Mouse (Mus musculus): Measurements from ENCODE around the gene Fcna. TPM values are rescaled to one million over a fixed set of nuclear protein-coding genes. Genes with fewer than 3 reads are reported as not detected.

Gene Fcna
- polyA plus RNA-seq, 1 experiment from 2014 or later = 3.3 TPM

DNA sequence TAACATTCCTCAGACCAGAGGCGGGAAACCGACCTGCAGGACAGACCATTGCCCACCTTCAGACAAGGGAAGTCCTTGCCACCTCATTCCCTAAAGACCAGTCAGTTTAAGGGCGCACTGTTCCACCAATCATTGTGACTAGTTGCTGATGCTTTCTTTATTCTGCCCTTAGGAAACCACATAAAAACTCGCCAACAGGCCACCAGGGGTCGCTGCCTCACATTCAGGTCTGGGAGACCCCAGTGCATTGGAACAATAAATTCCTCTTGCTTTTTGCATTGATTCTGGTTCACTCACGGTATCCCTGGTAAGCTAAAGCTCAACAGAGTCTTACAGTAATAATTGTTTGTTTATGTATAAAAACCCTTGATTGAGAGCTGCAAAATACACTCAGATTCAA lies 12.1 kb upstream of the Fcna start:
- Histone ChIP-seq H3K4me1 (replicated peaks) (no peaks in the 10 kb centered on the region), H3K9me3 (replicated peaks) (no peaks in the 10 kb centered on the region), H3K4me2 (no peak overlapping the region), H3K36me3 (no peaks in the 10 kb centered on the region), H3K27me3 (no peaks in the 10 kb centered on the region), H3K27ac (no peak overlapping the region), H3K4me3 (no peak overlapping the region), H3K9ac (no peak overlapping the region)
- ATAC-seq (replicated peaks; ENCODE audit: insufficient number of reproducible peaks, insufficient read depth, low FRiP score, low read depth) = no peak
- 14% methylated on average over 6 of the region's 6 CpGs for WGBS

DNA sequence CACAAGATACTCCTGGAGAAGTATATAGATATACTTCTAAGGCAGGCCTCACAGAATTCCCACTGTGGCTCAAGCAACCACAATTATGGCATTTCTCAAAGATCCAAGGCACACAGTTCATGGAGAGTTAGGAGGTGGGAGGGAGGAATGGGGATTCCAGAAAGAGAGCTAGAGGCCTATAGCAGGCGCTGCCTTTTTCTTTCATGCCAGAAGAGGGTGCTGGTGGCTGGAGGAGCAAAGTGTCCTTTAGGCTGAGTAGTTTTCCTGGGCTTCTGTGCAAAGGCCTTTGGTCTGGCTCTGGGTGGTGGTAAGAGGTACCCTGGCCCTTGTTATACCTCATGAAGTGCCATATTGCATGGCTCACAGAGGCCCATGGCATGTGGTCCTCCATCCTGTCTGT lies 6.2 kb upstream of the Fcna start:
- Histone ChIP-seq H3K9ac (no peak overlapping the region), H3K27me3 (no peaks in the 10 kb centered on the region), H3K4me3 (no peak overlapping the region), H3K4me1 (replicated peaks) (no peaks in the 10 kb centered on the region), H3K27ac (no peak overlapping the region), H3K36me3 (no peaks in the 10 kb centered on the region), H3K9me3 (replicated peaks) (no peaks in the 10 kb centered on the region), H3K4me2 (no peak overlapping the region)
- WGBS = 77% methylated on average over 1 of the region's 1 CpGs
- ATAC-seq (replicated peaks; ENCODE audit: insufficient number of reproducible peaks, insufficient read depth, low FRiP score, low read depth) = no peak

DNA sequence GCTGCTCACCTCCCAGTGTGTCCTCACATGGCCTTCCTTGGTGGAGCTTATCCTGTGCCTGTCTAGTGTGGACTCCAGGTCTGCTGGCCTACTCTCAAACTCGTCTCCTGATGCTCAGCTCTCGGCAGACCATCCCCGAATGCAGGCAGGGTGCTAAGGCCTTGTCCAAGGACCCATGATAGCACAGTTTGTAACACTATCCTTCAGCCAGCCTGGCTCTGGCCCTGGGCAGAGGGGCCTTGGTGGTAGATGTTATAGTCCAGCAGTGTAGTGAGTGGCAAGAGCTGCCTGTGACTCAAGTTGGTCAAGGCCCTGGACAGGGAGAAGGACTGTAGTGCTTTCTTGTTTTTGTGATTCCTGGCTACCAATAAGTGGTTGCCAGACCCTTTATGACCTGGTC lies 5.8 kb upstream of the Fcna start:
- Histone ChIP-seq H3K4me3 (no peak overlapping the region), H3K4me1 (replicated peaks) (no peaks in the 10 kb centered on the region), H3K9me3 (replicated peaks) (no peaks in the 10 kb centered on the region), H3K36me3 (no peaks in the 10 kb centered on the region), H3K27ac (no peak overlapping the region), H3K9ac (no peak overlapping the region), H3K4me2 (no peak overlapping the region), H3K27me3 (no peaks in the 10 kb centered on the region)
- no peak for ATAC-seq (replicated peaks; ENCODE audit: insufficient number of reproducible peaks, insufficient read depth, low FRiP score, low read depth)
- 73% methylated on average over 3 of the region's 3 CpGs for WGBS

DNA sequence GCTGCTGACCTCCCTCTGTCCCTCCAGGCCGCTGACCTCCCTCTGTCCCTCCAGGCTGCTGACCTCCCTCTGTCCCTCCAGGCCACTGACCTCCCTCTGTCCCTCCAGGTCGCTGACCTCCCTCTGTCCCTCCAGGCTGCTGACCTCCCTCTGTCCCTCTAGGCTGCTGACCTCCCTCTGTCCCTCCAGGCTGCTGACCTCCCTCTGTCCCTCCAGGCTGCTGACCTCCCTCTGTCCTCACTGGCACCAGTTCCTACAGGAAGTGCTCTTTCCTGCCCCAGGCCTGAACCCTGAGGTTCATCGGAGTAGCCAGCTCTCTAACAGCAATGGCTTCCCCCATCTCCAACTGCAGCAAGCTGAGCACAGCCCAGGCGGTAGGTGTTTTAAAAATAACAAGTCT lies 908 bp upstream of the Fcna start:
- H3K9ac ChIP-seq = no peak overlapping the region
- H3K4me1 ChIP-seq (replicated peaks) = no peaks in the 10 kb centered on the region
- WGBS = 42% methylated on average over 4 of the region's 4 CpGs
- H3K36me3 ChIP-seq = no peaks in the 10 kb centered on the region
- no peak overlapping the region for H3K4me2 ChIP-seq
- no peaks in the 10 kb centered on the region for H3K27me3 ChIP-seq
- no peak overlapping the region for H3K4me3 ChIP-seq
- no peak for ATAC-seq (replicated peaks; ENCODE audit: insufficient number of reproducible peaks, insufficient read depth, low FRiP score, low read depth)
- no peak overlapping the region for H3K27ac ChIP-seq
- no peaks in the 10 kb centered on the region for H3K9me3 ChIP-seq (replicated peaks)

DNA sequence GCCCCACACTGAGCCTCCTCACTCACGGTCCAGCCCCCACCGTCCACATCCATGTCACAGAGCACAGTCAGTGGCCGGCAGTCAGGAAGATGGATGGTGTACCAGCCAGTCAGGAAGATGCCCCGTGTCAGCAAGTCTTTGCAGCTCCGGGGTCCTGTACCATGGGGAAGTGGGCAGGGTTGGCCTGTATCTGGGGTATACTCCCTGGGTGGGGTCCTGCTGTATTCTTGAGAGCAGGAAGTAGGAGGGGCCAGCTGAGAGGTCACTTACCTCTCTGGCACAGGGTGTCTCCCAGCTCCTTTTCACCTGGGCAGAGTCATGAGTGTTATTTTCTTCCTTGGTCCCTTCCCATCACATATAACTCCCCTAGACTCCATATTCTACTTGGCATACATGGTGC lies 1.8 kb downstream of the Fcna start:
- H3K4me3 ChIP-seq = no peak overlapping the region
- WGBS = 53% methylated on average over 5 of the region's 5 CpGs

DNA sequence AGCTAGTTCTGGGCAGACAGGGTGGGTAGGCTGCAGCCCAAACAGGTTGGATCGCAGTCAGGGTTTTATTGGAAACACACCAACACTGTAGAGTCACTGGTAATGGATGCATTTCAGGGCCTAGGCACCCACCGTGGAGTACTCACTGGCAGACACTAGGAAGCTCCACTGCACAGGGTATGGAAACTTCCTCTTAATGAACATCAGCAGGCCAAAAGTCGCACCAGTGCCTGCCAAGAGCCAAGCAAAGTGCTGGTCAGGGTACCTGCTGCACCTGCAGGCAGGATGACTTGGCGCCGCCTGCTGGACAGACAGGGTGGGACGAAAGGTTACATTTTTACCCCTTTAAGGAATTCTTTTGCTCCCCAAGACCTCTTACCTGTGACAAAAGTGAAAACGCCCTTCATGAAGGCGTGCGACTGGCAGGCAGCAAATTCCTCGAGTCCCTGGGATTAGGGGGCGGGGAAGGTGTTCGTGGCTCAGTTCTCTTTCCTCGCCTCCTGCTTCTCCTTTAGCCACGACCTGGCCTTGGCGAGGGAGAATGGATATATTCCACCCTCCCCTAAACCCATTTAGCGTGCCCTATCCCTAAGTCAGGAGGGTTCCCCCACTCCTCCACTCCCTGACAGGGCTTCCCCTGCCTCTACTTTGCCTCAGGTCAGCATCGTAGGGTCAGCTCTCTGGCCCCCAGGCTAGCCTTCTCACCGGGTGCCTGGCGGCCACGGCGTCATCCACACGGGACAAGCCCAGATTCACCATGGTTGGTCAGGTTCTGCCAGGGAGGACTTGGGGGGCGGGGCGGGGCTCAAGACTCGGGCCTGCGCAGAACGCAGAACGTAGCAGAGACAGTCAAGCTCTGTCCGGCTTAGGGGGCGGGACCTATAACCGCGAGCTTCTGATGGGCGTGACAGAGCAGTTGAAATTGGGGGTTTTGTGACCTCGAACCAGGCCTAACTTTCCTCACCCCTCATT lies 6.3 kb downstream of the Fcna start, which contains the start of gene Tmem141:
Gene Tmem141, minus strand, starts transcription at position 777 of the 972 bp plus-strand sequence.
- H3K27me3 ChIP-seq = peaks cover 23% of the 10 kb centered on the region

More for the DNA sequence above, 1.8 kb downstream of the Fcna start:
- no peaks in the 10 kb centered on the region for H3K36me3 ChIP-seq
- ATAC-seq (replicated peaks; ENCODE audit: insufficient number of reproducible peaks, insufficient read depth, low FRiP score, low read depth) = no peak
- no peak overlapping the region for H3K4me2 ChIP-seq
- peaks cover 11% of the 10 kb centered on the region for H3K4me1 ChIP-seq (replicated peaks)
- no peaks in the 10 kb centered on the region for H3K9me3 ChIP-seq (replicated peaks)
- H3K27me3 ChIP-seq = no peaks in the 10 kb centered on the region
- no peak overlapping the region for H3K27ac ChIP-seq
- no peak overlapping the region for H3K9ac ChIP-seq

DNA sequence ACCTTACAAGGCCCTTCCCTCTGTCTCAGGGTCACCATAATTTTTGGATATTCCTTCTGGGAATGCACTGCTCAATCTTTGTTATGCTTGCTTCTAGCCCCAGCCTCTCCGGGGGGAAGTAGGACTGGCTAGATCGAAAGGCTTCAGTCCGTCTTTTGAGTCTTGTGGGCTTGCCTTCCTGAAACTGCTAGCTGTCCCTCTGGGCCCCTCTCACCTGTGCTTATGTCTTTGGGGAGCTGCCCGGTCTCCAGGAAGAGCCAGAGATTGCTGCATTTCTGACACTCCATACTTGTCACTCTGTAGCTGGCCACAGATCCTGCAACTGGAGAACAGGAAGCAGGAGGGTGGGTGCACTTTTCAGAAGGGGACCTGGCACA lies 7.0 kb downstream of the Fcna start:
- no peak overlapping the region for H3K9ac ChIP-seq

More for the DNA sequence above, 6.3 kb downstream of the Fcna start, which contains the start of gene Tmem141:
- Histone ChIP-seq H3K4me3 (peak within 1 kb of the TSS; percentile 59), H3K4me2 (peak within 1 kb of the TSS; percentile 92), H3K9ac (peak within 1 kb of the TSS; percentile 64), H3K9me3 (replicated peaks) (no peaks in the 10 kb centered on the region), H3K27ac (peak within 1 kb of the TSS; percentile 67), H3K36me3 (no peaks in the 10 kb centered on the region), H3K4me1 (replicated peaks) (peaks cover 13% of the 10 kb centered on the region)
- WGBS = 7% methylated on average over 34 of the region's 34 CpGs
- peak; percentile 89 for ATAC-seq (replicated peaks; ENCODE audit: insufficient number of reproducible peaks, insufficient read depth, low FRiP score, low read depth)

DNA sequence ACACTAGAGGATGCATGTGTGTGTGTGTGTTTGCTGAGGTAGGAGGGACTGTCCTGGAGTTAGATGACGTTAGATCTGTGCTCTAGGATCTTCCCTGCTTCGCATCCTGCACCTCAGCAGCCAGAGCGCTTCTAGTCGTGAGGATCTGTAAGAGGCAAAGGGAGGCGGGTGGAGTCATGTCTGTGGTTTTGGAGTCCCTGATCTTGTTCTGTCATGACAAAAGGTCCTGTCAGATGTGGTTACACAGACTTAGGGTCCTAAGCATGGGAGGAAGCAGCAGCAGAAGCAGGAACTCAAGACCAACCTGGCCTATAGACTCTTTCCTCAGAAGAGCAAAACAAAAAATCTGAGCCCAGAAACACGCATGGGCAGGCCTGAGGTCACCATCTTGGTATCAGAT lies 7.4 kb downstream of the Fcna start:
- H3K27me3 ChIP-seq = peaks cover 34% of the 10 kb centered on the region
- no peaks in the 10 kb centered on the region for H3K36me3 ChIP-seq
- no peak overlapping the region for H3K4me3 ChIP-seq
- no peak for ATAC-seq (replicated peaks; ENCODE audit: insufficient number of reproducible peaks, insufficient read depth, low FRiP score, low read depth)
- 66% methylated on average over 6 of the region's 6 CpGs for WGBS
- H3K27ac ChIP-seq = no peak overlapping the region
- no peak overlapping the region for H3K9ac ChIP-seq
- no peak overlapping the region for H3K4me2 ChIP-seq
- H3K9me3 ChIP-seq (replicated peaks) = no peaks in the 10 kb centered on the region
- peaks cover 18% of the 10 kb centered on the region for H3K4me1 ChIP-seq (replicated peaks)

More for the DNA sequence above, 7.0 kb downstream of the Fcna start:
- ATAC-seq (replicated peaks; ENCODE audit: insufficient number of reproducible peaks, insufficient read depth, low FRiP score, low read depth) = no peak
- 75% methylated on average over 4 of the region's 4 CpGs for WGBS
- Histone ChIP-seq H3K36me3 (no peaks in the 10 kb centered on the region), H3K27me3 (peaks cover 29% of the 10 kb centered on the region), H3K9me3 (replicated peaks) (no peaks in the 10 kb centered on the region), H3K4me2 (peak overlapping the region; percentile 92), H3K4me3 (no peak overlapping the region), H3K27ac (no peak overlapping the region), H3K4me1 (replicated peaks) (peaks cover 18% of the 10 kb centered on the region)

DNA sequence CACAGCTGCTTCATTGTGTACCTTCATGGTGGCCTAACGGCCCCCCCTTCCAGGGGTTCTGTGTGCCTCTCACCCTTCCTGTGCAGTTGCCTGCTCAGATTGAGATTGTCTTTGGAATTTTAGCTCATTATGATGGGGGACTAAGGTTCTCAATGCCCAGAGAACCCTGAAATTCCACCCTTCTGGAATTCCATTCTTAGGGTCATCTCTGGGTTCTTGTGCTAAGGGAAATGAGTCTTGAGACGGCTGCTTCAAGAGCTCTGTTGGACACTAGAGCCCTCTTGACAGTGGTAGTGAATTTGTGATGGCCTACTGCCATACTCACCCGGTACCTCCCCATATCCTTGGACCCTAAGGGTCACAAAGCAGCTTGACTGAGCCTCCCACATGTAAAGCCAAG lies 10.3 kb downstream of the Fcna start, which contains the start of gene Ccdc183:
Gene Ccdc183, minus strand, starts transcription at position 101 of the 400 bp plus-strand sequence.
- Histone ChIP-seq H3K36me3 (no peaks in the 10 kb centered on the region), H3K4me1 (replicated peaks) (peaks cover 18% of the 10 kb centered on the region), H3K9ac (no peak within 1 kb of the TSS), H3K4me3 (no peak within 1 kb of the TSS), H3K27ac (no peak within 1 kb of the TSS), H3K4me2 (no peak within 1 kb of the TSS), H3K9me3 (replicated peaks) (no peaks in the 10 kb centered on the region), H3K27me3 (peaks cover 47% of the 10 kb centered on the region)
- WGBS = 66% methylated on average over 3 of the region's 3 CpGs
- no peak for ATAC-seq (replicated peaks; ENCODE audit: insufficient number of reproducible peaks, insufficient read depth, low FRiP score, low read depth)

DNA sequence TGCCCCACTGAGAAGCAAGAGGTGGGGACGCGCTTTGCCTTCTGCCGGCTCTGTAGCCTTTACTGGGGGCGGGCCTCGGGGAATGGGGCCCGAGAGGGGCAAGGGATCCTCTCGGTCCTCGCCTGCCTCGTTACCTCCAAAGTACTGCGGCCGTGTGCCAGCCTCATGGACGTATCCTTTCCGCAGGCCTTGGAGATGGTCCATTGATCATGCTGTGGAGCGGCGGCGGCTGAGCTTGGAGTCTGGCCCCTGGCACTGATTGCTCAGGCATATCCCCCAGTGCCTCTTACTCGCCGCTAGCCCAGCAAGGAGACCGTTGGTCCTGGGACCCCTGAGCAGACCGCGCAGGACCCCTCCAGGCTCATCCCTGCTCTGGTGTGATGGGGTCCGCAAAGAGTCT lies 11.4 kb downstream of the Fcna start:
- 20% methylated on average over 22 of the region's 22 CpGs for WGBS
- ATAC-seq (replicated peaks; ENCODE audit: insufficient number of reproducible peaks, insufficient read depth, low FRiP score, low read depth) = no peak
- H3K27me3 ChIP-seq = peaks cover 47% of the 10 kb centered on the region
- H3K4me2 ChIP-seq = peak overlapping the region; percentile 33
- no peaks in the 10 kb centered on the region for H3K9me3 ChIP-seq (replicated peaks)
- peak overlapping the region; percentile 14 for H3K4me3 ChIP-seq
- no peak overlapping the region for H3K9ac ChIP-seq
- no peaks in the 10 kb centered on the region for H3K36me3 ChIP-seq
- no peak overlapping the region for H3K27ac ChIP-seq
- H3K4me1 ChIP-seq (replicated peaks) = peaks cover 11% of the 10 kb centered on the region

DNA sequence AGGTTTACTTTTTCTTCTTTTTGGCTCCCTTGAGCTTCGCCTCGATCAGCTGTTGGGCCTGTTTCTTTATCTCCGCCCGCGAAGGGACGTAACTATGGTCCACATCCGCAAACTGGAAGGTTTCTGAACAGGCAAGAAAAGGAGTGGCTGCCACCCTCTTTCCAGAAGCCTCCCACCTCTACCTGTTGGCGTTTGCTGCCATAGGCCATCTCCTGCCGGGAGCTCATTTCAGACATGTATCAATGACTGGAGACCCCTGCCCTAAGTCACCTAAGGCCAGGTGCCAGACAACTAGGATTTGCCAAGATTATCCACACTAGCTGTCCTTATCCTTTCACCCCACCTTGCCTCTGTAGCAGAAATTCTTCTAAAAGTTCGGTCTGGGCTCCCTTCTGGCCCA lies 19.2 kb downstream of the Fcna start:
- 57% methylated on average over 10 of the region's 10 CpGs for WGBS
- no peaks in the 10 kb centered on the region for H3K9me3 ChIP-seq (replicated peaks)
- H3K4me3 ChIP-seq = peak overlapping the region; percentile 81
- no peaks in the 10 kb centered on the region for H3K36me3 ChIP-seq
- H3K4me1 ChIP-seq (replicated peaks) = peaks cover 18% of the 10 kb centered on the region
- peak overlapping the region; percentile 63 for H3K4me2 ChIP-seq
- H3K9ac ChIP-seq = no peak overlapping the region
- H3K27me3 ChIP-seq = no peaks in the 10 kb centered on the region; the same call in 1 of the 2 replicates
- no peak for ATAC-seq (replicated peaks; ENCODE audit: insufficient number of reproducible peaks, insufficient read depth, low FRiP score, low read depth)
- H3K27ac ChIP-seq = no peak overlapping the region; the same call in 1 of the 2 replicates

All from heart, embryonic 15.5 days (tissue).